Mouse (Mus musculus) bone marrow, adult 2 months (tissue): ENCODE data around the gene Slc25a12.

Source experiments
- CTCF ChIP-seq: fragments of 200-500 bp; IDR thresholded peaks from 2 replicates; pipeline ENCODE4 v1.5.1; 2011; ENCODE audit warnings: low read length, control low read depth; ENCODE audit not compliant: control insufficient read depth, insufficient read depth
- POLR2A ChIP-seq: fragments of 200-500 bp; IDR thresholded peaks from 2 replicates; pipeline ENCODE4 v1.6.1; 2011; ENCODE audit warnings: low read depth, mild to moderate bottlenecking, control low read depth, low read length, borderline replicate concordance; ENCODE audit not compliant: control insufficient read depth

DNA sequence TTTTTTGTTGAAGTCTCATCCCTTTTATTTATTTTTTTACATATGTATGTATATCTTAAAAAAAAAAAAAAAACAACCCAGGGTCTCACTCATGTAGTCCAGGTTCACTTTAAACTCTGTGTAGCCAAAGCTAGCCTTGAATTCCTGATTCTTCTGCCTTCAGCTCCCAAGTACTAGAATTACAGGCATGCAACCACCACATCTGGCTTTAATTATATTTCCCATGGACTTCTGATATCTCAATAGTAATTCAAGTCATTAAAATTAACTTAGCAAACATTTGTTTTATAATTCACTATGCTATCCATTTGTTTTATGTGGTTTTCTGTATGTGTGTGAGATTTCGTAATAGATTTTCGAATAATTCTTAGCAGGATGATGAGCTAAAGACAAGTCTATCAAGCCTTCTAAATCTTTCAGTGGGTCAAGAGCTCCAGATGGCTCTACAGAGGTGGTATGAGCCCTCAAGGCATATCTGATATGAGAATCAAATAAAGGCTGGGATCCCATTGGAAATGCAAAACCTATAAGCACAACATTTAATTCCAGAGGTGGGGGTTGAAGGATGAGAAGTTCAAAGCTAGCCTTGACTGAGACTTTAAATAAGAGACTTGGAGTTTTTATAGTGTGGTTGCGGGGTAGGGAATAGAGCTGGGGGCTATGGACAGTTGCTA is 51.3 kb downstream of the Slc25a12 start:
- TF ChIP-seq CTCF (no peak), POLR2A (no peak)
